In genomic region chr17:88107708-88108107, GRCm38 (mm10) we compare ENCODE assay signal across 13 mouse cellular contexts. TPM values are rescaled to one million over a fixed set of nuclear protein-coding genes. Genes with fewer than 3 reads are reported as not detected.
DNase-seq lines count a peak whose midpoint lies in the region; ATAC-seq and TF ChIP-seq lines count a peak whose summit lies in the region.
"Had no signal": no experiment of that assay in that cellular context is flagged by ENCODE, and none has a peak within 500 bp of the region (broad histone marks: within the 10 kb centered on the region; RNA-seq: fewer than 3 reads in every experiment).

No protein-coding gene starts in this region.

- TF ChIP-seq EP300 in MEL (IDR thresholded peaks at IDR 0.05; ENCODE audit: low read depth in 1 of 2, low read length in 2 of 2): no peak

- no peak overlapping the region for H3K27ac ChIP-seq in hindbrain, postnatal 0 days
- H3K27ac ChIP-seq in hindbrain, embryonic 10.5 days: no peak overlapping the region
- no peak overlapping the region for H3K27ac ChIP-seq in midbrain, postnatal 0 days (ENCODE audit: low read depth, low read length)
- no peak overlapping the region for H3K27ac ChIP-seq in midbrain, embryonic 13.5 days
- no peak overlapping the region for H3K27ac ChIP-seq in MEL (ENCODE audit: control insufficient read depth, low read depth, low read length)
- no peak overlapping the region for H3K27ac ChIP-seq in cerebellum, adult 2 months (ENCODE audit: insufficient read depth, low read length)
- H3K27ac ChIP-seq: heart, embryonic 13.5 days had no signal

- H3K79me2 ChIP-seq in MEL (ENCODE audit: control insufficient read depth, insufficient read depth, low read length, poor library complexity): no peaks in the 10 kb centered on the region

- TF ChIP-seq RAD21 in MEL (IDR thresholded peaks at IDR 0.05; ENCODE audit: low read depth, low read length): peak; percentile 50

- TF ChIP-seq CTCF in hindbrain, postnatal 0 days (IDR thresholded peaks at IDR 0.05; ENCODE audit: low read depth): peak; percentile 28
- peak; percentile 45 for TF ChIP-seq CTCF in midbrain, postnatal 0 days (IDR thresholded peaks at IDR 0.05)
- peak in 1 of 3 experiments; percentile 71; a peak in 2 of 6 replicates for TF ChIP-seq CTCF in MEL (IDR thresholded peaks at IDR 0.05 in 2 of 3, conservative IDR thresholded peaks at IDR 0.05 in 1 of 3; ENCODE audit: control insufficient read depth in 1 of 3, insufficient read depth in 1 of 3, low read depth in 2 of 3, low read length in 3 of 3, poor library complexity in 1 of 3, severe bottlenecking in 1 of 3)
- no peak for TF ChIP-seq CTCF in cerebellum, adult 2 months (IDR thresholded peaks at IDR 0.05; ENCODE audit: borderline replicate concordance, insufficient read depth, low read depth, low read length)

- no peak for ATAC-seq in hindbrain, postnatal 0 days
- ATAC-seq in midbrain, postnatal 0 days (ENCODE audit: low FRiP score): no peak
- no peak for ATAC-seq in midbrain, embryonic 13.5 days
- ATAC-seq: inflammation-experienced regulatory T-cells, adult 6 months had no signal

- H3K36me3 ChIP-seq in hindbrain, postnatal 0 days (ENCODE audit: insufficient read depth, low read length): no peaks in the 10 kb centered on the region
- no peaks in the 10 kb centered on the region for H3K36me3 ChIP-seq in hindbrain, embryonic 10.5 days
- H3K36me3 ChIP-seq in midbrain, postnatal 0 days (ENCODE audit: insufficient read depth, low read length): no peaks in the 10 kb centered on the region
- H3K36me3 ChIP-seq in midbrain, embryonic 13.5 days: no peaks in the 10 kb centered on the region
- peaks cover 0 to 6% of the 10 kb centered on the region in 2 experiments; a peak in 2 of 4 replicates for H3K36me3 ChIP-seq in MEL (ENCODE audit: control insufficient read depth in 1 of 2, insufficient read depth in 2 of 2, low read length in 2 of 2)
- H3K36me3 ChIP-seq: heart, embryonic 13.5 days had no signal

- H3K4me3 ChIP-seq in hindbrain, postnatal 0 days (ENCODE audit: low read length): no peak overlapping the region
- no peak overlapping the region for H3K4me3 ChIP-seq in hindbrain, embryonic 10.5 days
- no peak overlapping the region for H3K4me3 ChIP-seq in midbrain, postnatal 0 days (ENCODE audit: low read depth, low read length)
- no peak overlapping the region for H3K4me3 ChIP-seq in midbrain, embryonic 13.5 days (replicated peaks)
- H3K4me3 ChIP-seq in MEL (ENCODE audit: control insufficient read depth in 1 of 2, insufficient read depth in 1 of 2, low read depth in 2 of 2, low read length in 2 of 2): no peak overlapping the region
- no peak overlapping the region for H3K4me3 ChIP-seq in cerebellum, adult 2 months (replicated peaks; ENCODE audit: insufficient read depth, low read depth, low read length)
- H3K4me3 ChIP-seq: heart, embryonic 13.5 days had no signal

- no peak overlapping the region for H3K4me2 ChIP-seq in hindbrain, postnatal 0 days (ENCODE audit: low read depth, low read length)
- no peak overlapping the region for H3K4me2 ChIP-seq in midbrain, postnatal 0 days (ENCODE audit: low read depth, low read length, poor library complexity, severe bottlenecking)
- no peak overlapping the region for H3K4me2 ChIP-seq in midbrain, embryonic 13.5 days (replicated peaks)
- H3K4me2 ChIP-seq: heart, embryonic 13.5 days; midbrain, embryonic 11.5 days had no signal

- DNase-seq in hindbrain, postnatal 0 days (ENCODE audit: low spot score): no peak
- DNase-seq in hindbrain, embryonic 10.5 days (ENCODE audit: low spot score): no peak
- no peak for DNase-seq in midbrain, postnatal 0 days (ENCODE audit: low spot score)
- peak; percentile 18 for DNase-seq in MEL (ENCODE audit: low read depth, low spot score)
- peak; percentile 12 to 36 for DNase-seq in natural killer cell, adult 2 months (ENCODE audit: low spot score in 2 of 2)
- DNase-seq in testis, postnatal 10 days (ENCODE audit: low spot score): no peak
- no peak for DNase-seq in cerebellum, adult 2 months
- DNase-seq: adrenal gland, postnatal 14 days; cerebellum, adult 18-20 months had no signal

- no peak overlapping the region for H3K9ac ChIP-seq in hindbrain, postnatal 0 days (replicated peaks; ENCODE audit: low read length)
- no peak overlapping the region for H3K9ac ChIP-seq in midbrain, postnatal 0 days (replicated peaks; ENCODE audit: low read length, poor library complexity, severe bottlenecking)
- H3K9ac ChIP-seq in midbrain, embryonic 13.5 days (replicated peaks): no peak overlapping the region
- no peak overlapping the region for H3K9ac ChIP-seq in MEL (ENCODE audit: control insufficient read depth, low read depth, low read length, poor library complexity, severe bottlenecking)
- H3K9ac ChIP-seq: heart, embryonic 13.5 days had no signal

- no peaks in the 10 kb centered on the region for H3K4me1 ChIP-seq in hindbrain, postnatal 0 days (ENCODE audit: insufficient read depth, low read length)
- H3K4me1 ChIP-seq in hindbrain, embryonic 10.5 days (replicated peaks): no peaks in the 10 kb centered on the region
- no peaks in the 10 kb centered on the region for H3K4me1 ChIP-seq in midbrain, postnatal 0 days (ENCODE audit: insufficient read depth, low read length)
- H3K4me1 ChIP-seq in midbrain, embryonic 13.5 days (replicated peaks): no peaks in the 10 kb centered on the region
- peaks cover under 1 to 8% of the 10 kb centered on the region in 2 experiments; a peak in 2 of 4 replicates for H3K4me1 ChIP-seq in MEL (ENCODE audit: control insufficient read depth in 1 of 2, insufficient read depth in 2 of 2, low read length in 2 of 2)
- no peaks in the 10 kb centered on the region for H3K4me1 ChIP-seq in cerebellum, adult 2 months (ENCODE audit: control insufficient read depth, insufficient read depth, low read length)
- H3K4me1 ChIP-seq: heart, embryonic 13.5 days had no signal

- WGBS in hindbrain, postnatal 0 days: 87% methylated on average over 4 of the region's 4 CpGs
- 87% methylated on average over 4 of the region's 4 CpGs for WGBS in hindbrain, embryonic 10.5 days
- 79% methylated on average over 4 of the region's 4 CpGs for WGBS in midbrain, postnatal 0 days
- WGBS in midbrain, embryonic 13.5 days: 91% methylated on average over 4 of the region's 4 CpGs
- 88% methylated on average over 4 of the region's 4 CpGs for WGBS in cerebellum, adult 2 months

- H3K9me3 ChIP-seq in hindbrain, postnatal 0 days (ENCODE audit: low read length): no peaks in the 10 kb centered on the region
- H3K9me3 ChIP-seq in hindbrain, embryonic 10.5 days: no peaks in the 10 kb centered on the region
- H3K9me3 ChIP-seq in midbrain, postnatal 0 days (ENCODE audit: low read length): no peaks in the 10 kb centered on the region
- H3K9me3 ChIP-seq in midbrain, embryonic 13.5 days: no peaks in the 10 kb centered on the region; the same call in 1 of the 2 replicates
- H3K9me3 ChIP-seq in MEL (replicated peaks; ENCODE audit: insufficient read depth, low read length): no peaks in the 10 kb centered on the region
- H3K9me3 ChIP-seq: heart, embryonic 13.5 days had no signal

- no peaks in the 10 kb centered on the region for H3K27me3 ChIP-seq in hindbrain, postnatal 0 days (ENCODE audit: insufficient read depth, low read length)
- H3K27me3 ChIP-seq in hindbrain, embryonic 10.5 days (ENCODE audit: insufficient read depth, poor library complexity, severe bottlenecking): no peaks in the 10 kb centered on the region
- no peaks in the 10 kb centered on the region for H3K27me3 ChIP-seq in midbrain, postnatal 0 days (ENCODE audit: insufficient read depth, low read length)
- no peaks in the 10 kb centered on the region for H3K27me3 ChIP-seq in midbrain, embryonic 13.5 days
- H3K27me3 ChIP-seq in MEL (ENCODE audit: control insufficient read depth in 1 of 2, insufficient read depth in 2 of 2, low read length in 2 of 2): no peaks in the 10 kb centered on the region
- no peaks in the 10 kb centered on the region for H3K27me3 ChIP-seq in cerebellum, adult 2 months (ENCODE audit: control insufficient read depth, insufficient read depth, low read length)
- H3K27me3 ChIP-seq: heart, embryonic 13.5 days had no signal

- TF ChIP-seq POLR2A in MEL (IDR thresholded peaks at IDR 0.05; ENCODE audit: control insufficient read depth in 1 of 2, insufficient read depth in 1 of 2, low read depth in 1 of 2, low read length in 2 of 2, poor library complexity in 1 of 2): no peak
- TF ChIP-seq POLR2A in cerebellum, adult 2 months (IDR thresholded peaks at IDR 0.05; ENCODE audit: borderline replicate concordance, insufficient read depth, low read length): no peak

TF ChIP-seq in MEL, 35 proteins besides CTCF, POLR2A, EP300 and RAD21:
- peak; percentile 42; the same call in 1 of the 2 replicates for TF ChIP-seq ZC3H11A (IDR thresholded peaks at IDR 0.05; ENCODE audit: low read depth, low read length)
- no peak for TF ChIP-seq MAX (IDR thresholded peaks at IDR 0.05; ENCODE audit: low read length)
- no peak for TF ChIP-seq GATA1 (IDR thresholded peaks at IDR 0.05; ENCODE audit: low read depth, low read length)
- TF ChIP-seq ETS1 (IDR thresholded peaks at IDR 0.05; ENCODE audit: low read depth, low read length): no peak
- no peak for TF ChIP-seq ZNF384 (IDR thresholded peaks at IDR 0.05; ENCODE audit: low read depth, low read length)
- TF ChIP-seq TBP (IDR thresholded peaks at IDR 0.05; ENCODE audit: low read depth, low read length): no peak
- TF ChIP-seq SMC3 (IDR thresholded peaks at IDR 0.05; ENCODE audit: low read depth, low read length): peak; percentile 66
- TF ChIP-seq MYC (IDR thresholded peaks at IDR 0.05; ENCODE audit: low read depth, low read length): no peak
- TF ChIP-seq USF1 (IDR thresholded peaks at IDR 0.05; ENCODE audit: low read depth, low read length): no peak
- TF ChIP-seq HCFC1 (IDR thresholded peaks at IDR 0.05; ENCODE audit: low read depth, low read length): no peak
- no peak for TF ChIP-seq UBTF (IDR thresholded peaks at IDR 0.05; ENCODE audit: borderline replicate concordance, insufficient read depth, low read depth, low read length)
- TF ChIP-seq SIN3A (IDR thresholded peaks at IDR 0.05; ENCODE audit: low read length): no peak

RNA-seq across cellular contexts. Expression of gene Fbxo11, which starts 42.6 kb away (rescaled TPM):
- 39.3 and 39.5 TPM in 2 replicates for total RNA-seq in hindbrain, postnatal 0 days (2014; rRNA removed)
- 23.1 and 23.7 TPM in 2 replicates for polyA plus RNA-seq in hindbrain, postnatal 0 days (2015; fragmentation: Nextera tagmentation; extraction: Ambion mirVana)
- polyA plus RNA-seq in hindbrain, embryonic 10.5 days (2016; fragmentation: Nextera tagmentation; extraction: Ambion mirVana): 18.2 and 21.6 TPM in 2 replicates
- total RNA-seq in midbrain, postnatal 0 days (2014; rRNA removed): 48.5 and 76.9 TPM in 2 replicates
- 22.3 and 27.7 TPM in 2 replicates for polyA plus RNA-seq in midbrain, postnatal 0 days (2015; fragmentation: Nextera tagmentation; extraction: Ambion mirVana)
- polyA plus RNA-seq in midbrain, embryonic 13.5 days (2015; fragmentation: Nextera tagmentation; extraction: Ambion mirVana): 30.7 and 31.2 TPM in 2 replicates
- 9.4 and 14.1 TPM in 2 replicates for total RNA-seq in MEL (2012; rRNA removed)
- 10 to 100 TPM; 17.5 to 91.4 TPM for polyA plus RNA-seq in MEL (2012; ENCODE audit: insufficient read depth in 1 of 2, insufficient read length in 2 of 2, low read depth in 1 of 2, low replicate concordance in 2 of 2, missing spikeins in 1 of 2)
- polyA plus RNA-seq in cerebellum, adult 2 months (2012; rRNA removed): 71.7 and 73.1 TPM in 2 replicates

Comparison
In these comparisons a context has a peak if more than half of its experiments do, and no peak if none do; other contexts are left out.
1. DNase-seq: peak in MEL (single experiment) and natural killer cell, adult 2 months (2 of 2); none in hindbrain, postnatal 0 days (single experiment), hindbrain, embryonic 10.5 days (single experiment), midbrain, postnatal 0 days (single experiment), testis, postnatal 10 days (single experiment) and cerebellum, adult 2 months (0 of 2).